Mouse (Mus musculus) testis, adult 2 months (tissue): ENCODE measurements around the gene Phactr3.

Experiments
- CTCF ChIP-seq: fragments of 200-500 bp; IDR thresholded peaks from 2 replicates; pipeline ENCODE4 v1.5.1; 2012; ENCODE audit warnings: low read depth, mild to moderate bottlenecking, inconsistent platforms, low read length, moderate library complexity; ENCODE audit not compliant: control insufficient read depth, insufficient read depth, insufficient replicate concordance
- POLR2A ChIP-seq: fragments of 200-500 bp; IDR thresholded peaks from 2 replicates; pipeline ENCODE4 v1.6.1; 2012; ENCODE audit warnings: low read depth, mild to moderate bottlenecking, inconsistent platforms, low read length, moderate library complexity; ENCODE audit not compliant: control insufficient read depth

DNA sequence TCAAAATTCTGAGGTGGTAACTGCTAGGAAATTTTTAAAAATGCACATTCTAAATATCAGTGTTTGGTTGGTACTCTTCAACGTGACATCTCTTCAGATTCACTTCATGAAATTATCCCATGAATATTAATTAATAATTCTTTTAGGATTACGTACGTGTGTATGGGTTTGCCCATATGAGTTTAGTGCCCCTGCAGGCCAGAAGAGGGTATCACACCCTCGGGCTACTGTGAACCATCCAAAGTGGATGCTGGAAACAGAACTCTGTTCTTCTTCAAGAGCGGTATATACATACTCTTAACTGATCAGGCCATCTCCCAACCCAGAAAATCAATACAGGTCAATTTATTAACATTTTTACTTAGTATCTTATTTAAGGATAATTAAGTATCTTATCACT lies 114.7 kb downstream of the Phactr3 start:
- TF ChIP-seq CTCF (no peak), POLR2A (no peak)
